Mouse (Mus musculus): ENCODE measurements around the gene H2-DMb1. TPM values are rescaled to one million over a fixed set of nuclear protein-coding genes. Genes with fewer than 3 reads are reported as not detected.

The H2-DMb1 gene
- total RNA-seq, 2 experiments from 2014 or later: 1.5 to 2.9 TPM

DNA sequence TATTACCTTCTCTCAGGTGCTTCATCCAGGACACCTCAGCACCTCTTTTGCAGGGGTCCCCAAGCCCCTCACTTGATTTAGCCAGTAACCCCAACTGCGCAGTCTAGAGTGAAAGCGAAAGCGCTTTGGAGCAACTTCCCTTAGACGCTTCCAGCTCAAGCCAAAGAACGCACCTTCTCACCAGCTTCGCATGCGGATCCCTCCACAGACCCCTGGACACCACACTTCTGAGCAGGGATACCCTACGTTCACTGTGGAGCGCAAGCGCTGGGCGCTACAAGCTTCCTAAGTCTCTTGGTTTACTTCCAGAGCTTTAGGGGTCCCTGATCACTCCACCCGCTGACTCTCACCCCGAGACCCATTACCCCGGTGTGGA is 34.0 kb downstream of the H2-DMb1 start:
- intact Hi-C loops (cut with DNase I): loop anchor here (1.0 to 5.0 kb wide), 4 partner anchors 11 to 50 kb away; partner anchors contain the start of gene H2-Ob
- no peak for DNase-seq

DNA sequence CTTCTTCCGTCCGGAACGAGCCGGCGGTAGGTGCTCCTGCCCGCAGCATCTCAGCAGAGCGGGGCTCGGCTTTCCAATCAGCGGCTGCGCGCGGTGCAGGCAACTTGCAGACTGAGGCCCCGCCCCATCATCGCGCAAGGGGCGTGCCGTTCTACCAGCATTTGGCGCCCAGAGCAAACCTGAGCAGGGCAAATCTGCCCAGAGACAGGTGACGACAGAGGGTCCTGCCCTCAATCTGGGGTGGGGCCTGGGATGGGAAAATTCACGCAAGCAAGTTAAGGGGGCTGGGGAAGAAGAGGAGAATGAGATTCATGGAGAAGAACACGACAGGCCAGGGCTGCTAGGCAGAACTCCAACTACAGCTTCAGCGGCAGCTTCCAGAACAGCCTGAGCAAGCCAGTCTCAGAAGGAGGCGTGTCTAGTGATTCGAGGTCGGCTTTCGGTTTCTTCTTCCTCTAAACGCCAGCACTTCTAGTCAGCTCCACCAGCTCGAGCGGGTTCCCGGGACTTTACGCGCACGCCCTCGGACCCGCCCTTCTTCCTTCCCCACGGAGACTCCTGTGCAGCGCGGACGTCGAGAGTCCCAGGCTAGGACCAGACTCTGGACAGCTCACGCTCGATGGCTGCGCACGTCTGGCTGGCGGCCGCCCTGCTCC is 34.5 kb downstream of the H2-DMb1 start, which contains the start of the genes Tap1 and Psmb9:
Gene Tap1 (plus strand): TSS at position 293 of the 656 bp plus-strand sequence.
Gene Psmb9 (minus strand): TSS at position 504 of the 656 bp plus-strand sequence.
- intact Hi-C loops (cut with DNase I): loop anchor here (1.0 to 5.0 kb wide), 4 partner anchors 11 to 50 kb away; partner anchors contain the start of gene H2-Ob
- peak; percentile 99 to 100 for DNase-seq

DNA sequence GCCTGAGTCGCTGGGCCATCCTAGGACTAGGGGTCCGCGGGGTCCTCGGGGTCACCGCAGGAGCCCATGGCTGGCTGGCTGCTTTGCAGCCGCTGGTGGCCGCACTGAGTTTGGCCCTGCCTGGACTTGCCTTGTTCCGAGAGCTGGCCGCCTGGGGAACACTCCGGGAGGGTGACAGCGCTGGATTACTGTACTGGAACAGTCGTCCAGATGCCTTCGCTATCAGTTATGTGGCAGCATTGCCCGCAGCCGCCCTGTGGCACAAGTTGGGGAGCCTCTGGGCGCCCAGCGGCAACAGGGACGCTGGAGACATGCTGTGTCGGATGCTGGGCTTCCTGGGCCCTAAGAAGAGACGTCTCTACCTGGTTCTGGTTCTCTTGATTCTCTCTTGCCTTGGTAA is 35.1 kb downstream of the H2-DMb1 start:
- intact Hi-C loops (cut with DNase I): loop anchor here (5.0 kb wide), 1 partner anchor 49 kb away; the partner anchor contains the start of gene H2-Ob
- DNase-seq: peak; percentile 44 to 64

DNA sequence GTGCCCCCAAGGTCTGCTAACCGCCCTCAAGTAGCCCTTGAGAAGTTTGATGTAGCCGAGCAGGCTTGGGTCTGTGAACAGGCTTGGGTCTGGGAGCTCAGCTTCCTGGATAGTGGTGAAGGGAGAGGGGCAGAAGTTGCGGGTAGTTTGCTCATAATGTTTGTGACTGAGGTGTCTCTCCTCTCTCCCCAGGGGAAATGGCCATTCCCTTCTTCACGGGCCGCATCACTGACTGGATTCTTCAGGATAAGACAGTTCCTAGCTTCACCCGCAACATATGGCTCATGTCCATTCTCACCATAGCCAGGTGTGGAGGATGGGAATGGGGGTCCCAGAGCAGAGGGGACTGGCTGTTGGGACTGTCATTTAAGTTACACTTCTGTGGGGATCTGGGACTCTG is 36.1 kb downstream of the H2-DMb1 start:
- intact Hi-C loops (cut with DNase I): loop anchor here (5.0 kb wide), 1 partner anchor 48 kb away; the partner anchor contains the start of gene H2-Ob

DNA sequence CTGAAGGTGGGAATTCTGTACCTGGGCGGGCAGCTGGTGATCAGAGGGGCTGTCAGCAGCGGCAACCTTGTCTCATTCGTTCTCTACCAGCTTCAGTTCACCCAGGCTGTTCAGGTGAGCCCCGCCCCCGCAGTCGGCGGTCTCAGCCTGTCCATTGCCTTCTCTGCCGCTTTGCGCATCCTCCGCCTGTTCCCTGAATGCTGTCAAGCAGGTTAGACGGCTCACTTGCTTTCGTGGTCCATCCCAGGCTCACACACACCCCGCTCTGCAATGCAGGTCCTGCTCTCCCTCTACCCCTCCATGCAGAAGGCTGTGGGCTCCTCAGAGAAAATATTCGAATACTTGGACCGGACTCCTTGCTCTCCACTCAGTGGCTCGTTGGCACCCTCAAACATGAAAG is 40.0 kb downstream of the H2-DMb1 start:
- no peak for DNase-seq
- intact Hi-C loops (cut with DNase I): no loop called here

More for the DNA sequence above, 36.1 kb downstream of the H2-DMb1 start:
- DNase-seq: no peak

DNA sequence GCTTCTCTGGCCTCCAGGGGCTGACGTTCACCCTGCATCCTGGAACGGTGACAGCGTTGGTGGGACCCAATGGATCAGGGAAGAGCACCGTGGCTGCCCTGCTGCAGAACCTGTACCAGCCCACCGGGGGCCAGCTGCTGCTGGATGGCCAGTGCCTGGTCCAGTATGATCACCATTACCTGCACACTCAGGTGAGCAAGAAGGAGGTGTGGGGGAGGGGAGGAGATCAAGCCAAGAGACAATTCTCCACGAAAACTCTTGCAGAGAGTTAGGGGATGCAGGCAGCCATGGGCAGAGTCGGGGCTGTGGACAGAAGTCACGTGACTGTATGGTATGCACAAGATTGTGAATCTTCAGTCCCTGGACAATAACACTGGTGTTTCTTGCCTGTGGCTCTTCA is 40.6 kb downstream of the H2-DMb1 start:
- DNase-seq: no peak
- intact Hi-C loops (cut with DNase I): no loop called here

DNA sequence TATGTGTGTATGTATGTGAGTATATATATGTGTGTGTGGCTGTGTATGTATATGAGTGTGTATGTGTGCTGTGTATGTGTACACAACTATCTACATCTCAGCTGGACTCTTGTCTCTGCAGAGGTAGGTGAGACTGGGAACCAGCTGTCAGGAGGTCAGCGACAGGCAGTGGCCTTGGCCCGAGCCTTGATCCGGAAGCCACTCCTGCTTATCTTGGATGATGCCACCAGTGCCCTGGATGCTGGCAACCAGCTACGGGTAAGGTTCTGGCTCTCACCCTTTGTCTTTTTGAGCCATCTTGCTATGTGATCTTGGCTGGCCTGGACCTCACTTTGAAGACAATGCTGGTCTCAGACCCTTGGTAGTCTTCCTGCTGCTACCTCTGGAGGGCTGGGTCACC is 41.9 kb downstream of the H2-DMb1 start:
- DNase-seq: no peak
- intact Hi-C loops (cut with DNase I): no loop called here

DNA sequence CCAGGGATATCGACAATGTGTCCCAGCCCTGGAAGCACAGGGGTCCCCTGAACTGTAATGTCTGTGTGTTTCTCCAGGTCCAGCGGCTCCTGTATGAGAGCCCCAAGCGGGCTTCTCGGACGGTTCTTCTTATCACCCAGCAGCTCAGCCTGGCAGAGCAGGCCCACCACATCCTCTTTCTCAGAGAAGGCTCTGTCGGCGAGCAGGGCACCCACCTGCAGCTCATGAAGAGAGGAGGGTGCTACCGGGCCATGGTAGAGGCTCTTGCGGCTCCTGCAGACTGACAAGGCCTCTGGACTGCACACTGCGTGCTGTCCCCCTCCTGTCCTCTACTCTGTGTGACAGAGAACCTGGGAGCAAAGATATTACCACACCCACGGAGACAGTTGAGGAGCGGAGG is 43.6 kb downstream of the H2-DMb1 start:
- no peak for DNase-seq
- intact Hi-C loops (cut with DNase I): no loop called here

DNA sequence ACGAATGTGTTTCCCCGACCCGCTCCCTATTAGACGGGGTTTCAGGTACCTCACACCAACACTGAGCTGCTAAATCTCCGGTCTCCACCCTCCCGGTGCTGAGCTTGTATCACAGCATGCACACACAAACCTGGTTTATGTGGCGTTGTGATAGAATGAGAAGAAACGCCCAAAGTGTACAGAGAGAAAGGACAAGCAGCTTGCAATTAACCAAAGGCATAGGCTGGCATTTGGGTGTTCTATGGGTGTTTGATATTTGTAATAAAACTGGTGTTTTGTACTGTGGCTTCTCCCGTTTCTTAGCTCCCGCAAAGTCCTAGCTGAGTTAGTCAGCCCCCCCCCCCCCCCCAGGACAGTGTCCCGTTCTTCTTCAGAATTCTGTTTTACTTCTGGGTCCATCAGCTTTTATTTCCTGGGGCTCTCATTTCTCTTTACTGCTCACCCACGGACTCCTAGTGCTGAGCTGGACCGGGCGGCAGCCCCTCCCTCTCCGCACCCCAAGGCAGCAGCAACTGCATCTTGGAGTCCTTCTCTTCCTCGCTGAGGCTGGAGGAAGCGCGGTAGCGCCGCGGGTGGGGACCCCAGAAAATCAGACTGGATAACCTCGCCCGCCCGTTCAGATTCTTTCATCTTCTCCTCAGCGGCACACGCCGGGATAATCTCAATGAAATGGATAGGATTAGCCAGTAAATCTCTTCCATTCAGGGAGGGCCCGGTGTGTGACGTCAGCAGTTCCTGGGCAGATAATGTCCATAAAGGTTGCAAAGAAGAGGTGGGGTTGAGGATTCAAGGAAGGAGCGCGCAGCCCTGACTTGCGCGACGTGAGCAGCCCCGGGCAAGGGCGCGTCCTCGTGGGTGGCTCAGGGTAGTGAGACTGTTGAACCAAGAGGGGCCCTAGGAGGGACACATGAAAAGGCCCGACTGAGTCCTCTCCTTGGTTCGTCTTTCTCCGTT is 44.3 kb downstream of the H2-DMb1 start, which contains the start of gene Psmb8:
Gene Psmb8 (plus strand): TSS at position 781 of the 954 bp plus-strand sequence.
- intact Hi-C loops (cut with DNase I): no loop called here

DNA sequence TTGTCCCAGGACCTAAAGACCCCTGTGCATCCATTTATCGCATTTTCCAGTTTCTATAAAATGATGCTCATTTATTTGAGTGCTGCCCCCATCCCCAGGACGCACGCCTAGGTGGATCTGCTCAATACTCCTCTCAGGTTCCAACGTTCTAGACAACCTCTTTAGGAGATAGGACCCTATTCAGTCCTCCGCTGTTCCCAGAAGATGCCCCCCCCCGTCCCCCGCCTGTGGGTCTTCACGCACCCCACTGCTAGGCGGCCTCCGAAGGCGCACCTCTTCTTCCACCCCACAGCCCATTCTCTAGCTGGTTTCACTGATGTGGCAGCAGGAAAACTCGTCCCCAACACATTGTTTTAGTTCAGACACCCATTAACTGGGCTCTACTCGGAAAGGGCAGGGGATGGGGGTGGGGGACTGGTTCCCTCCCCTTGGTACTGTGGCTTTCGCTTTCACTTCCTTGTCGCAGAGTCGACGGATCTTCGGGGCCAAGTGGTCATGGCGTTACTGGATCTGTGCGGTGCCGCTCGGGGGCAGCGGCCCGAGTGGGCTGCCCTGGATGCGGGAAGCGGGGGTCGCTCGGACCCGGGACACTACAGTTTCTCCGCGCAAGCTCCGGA is 45.1 kb downstream of the H2-DMb1 start:
- peak; percentile 67 to 73 for DNase-seq
- intact Hi-C loops (cut with DNase I): loop anchor here (1.0 kb wide), 1 partner anchor 11 kb away; the partner anchor contains the start of genes Psmb9 and Tap1

More for the DNA sequence above, 44.3 kb downstream of the H2-DMb1 start, which contains the start of gene Psmb8:
- peak; percentile 89 to 91 for DNase-seq

DNA sequence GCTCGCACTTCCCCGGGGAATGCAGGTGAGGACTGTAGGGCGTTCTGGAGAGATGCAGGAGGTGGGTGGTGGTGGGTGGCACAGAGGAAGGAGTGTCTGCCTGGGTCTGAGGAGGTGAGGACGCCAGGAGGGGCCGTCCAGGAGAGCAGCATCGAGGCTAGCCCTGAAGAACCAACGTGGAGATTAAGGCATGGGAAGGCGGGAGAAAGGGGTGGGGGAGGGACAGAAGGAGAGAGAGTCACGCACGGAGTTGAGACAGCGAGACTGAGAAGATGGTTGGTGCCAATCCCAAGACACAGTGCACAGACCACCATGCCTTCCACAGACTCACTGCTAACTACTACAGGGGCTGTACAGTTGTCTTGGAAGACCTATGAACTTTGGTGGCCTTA is 45.6 kb downstream of the H2-DMb1 start:
- DNase-seq: no peak
- intact Hi-C loops (cut with DNase I): loop anchor here (1.0 kb wide), 1 partner anchor 11 kb away; the partner anchor contains the start of genes Psmb9 and Tap1

DNA sequence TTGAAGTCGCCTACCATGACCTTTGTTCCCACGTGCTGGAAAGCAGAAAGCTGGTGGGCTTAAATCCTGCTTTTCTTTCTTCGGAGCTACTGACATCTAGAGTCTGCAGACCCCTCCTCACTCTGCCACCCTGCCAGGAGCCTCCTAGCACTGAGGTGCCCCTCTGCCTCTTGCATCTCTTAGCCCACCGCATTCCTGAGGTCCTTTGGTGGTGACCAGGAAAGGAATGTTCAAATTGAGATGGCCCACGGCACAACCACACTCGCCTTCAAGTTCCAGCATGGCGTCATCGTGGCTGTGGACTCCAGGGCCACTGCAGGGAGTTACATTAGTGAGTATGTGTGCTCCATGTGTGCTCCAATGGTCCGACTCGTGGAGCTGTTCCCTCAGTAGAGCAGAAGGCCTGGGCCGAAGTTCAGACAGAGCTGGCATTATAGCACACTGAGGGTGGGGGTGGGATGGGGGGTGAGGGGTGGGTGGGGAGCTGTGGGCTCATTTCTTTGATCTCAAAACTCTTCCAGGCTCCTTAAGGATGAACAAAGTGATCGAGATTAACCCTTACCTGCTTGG is 46.3 kb downstream of the H2-DMb1 start:
- no peak for DNase-seq
- intact Hi-C loops (cut with DNase I): no loop called here

DNA sequence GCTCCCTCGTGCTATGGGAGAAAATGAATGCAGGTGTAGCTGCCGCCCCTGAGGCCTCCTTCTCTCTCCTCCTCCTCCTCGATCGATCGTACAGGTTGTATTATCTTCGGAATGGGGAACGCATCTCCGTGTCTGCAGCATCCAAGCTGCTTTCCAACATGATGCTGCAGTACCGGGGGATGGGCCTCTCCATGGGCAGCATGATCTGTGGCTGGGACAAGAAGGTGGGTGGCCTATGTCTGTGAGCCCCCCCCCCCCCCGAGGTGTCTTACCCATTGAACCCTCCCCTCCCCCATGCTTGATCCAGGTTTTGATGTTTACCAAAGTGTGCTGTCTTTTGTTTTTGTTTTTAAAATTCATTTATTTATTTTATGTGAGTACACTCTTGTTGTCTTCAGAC is 47.2 kb downstream of the H2-DMb1 start:
- DNase-seq: no peak
- intact Hi-C loops (cut with DNase I): no loop called here

DNA sequence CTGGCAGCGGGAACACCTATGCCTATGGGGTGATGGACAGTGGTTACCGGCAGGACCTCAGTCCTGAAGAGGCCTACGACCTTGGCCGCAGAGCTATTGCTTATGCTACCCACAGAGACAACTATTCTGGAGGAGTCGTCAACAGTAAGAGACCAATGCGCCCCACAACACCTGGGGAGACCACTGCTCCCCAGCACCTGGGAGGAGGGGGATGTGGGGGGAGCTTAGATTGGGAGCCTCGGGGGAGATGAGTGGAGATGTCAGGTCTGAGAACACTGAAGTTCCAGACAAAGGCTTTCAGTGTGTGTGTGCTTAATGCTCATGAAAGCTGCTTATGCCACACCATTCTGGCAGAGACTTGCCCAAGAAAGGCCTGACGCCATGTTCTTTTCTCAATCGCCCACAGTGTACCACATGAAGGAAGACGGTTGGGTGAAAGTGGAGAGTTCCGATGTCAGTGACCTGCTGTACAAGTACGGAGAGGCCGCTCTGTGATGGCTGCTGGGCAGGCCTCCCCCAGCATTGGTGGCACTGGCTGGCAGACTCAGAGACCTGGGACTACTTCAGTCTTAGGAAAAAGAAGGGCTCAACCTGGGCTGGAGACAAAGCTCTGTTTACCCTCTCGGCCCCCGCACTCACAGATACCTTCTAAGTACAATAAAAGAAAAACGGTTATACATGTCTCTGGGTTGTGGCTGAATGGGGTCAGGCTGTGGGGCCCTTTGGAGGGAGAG is 48.1 kb downstream of the H2-DMb1 start:
- intact Hi-C loops (cut with DNase I): no loop called here
- DNase-seq: no peak

DNA sequence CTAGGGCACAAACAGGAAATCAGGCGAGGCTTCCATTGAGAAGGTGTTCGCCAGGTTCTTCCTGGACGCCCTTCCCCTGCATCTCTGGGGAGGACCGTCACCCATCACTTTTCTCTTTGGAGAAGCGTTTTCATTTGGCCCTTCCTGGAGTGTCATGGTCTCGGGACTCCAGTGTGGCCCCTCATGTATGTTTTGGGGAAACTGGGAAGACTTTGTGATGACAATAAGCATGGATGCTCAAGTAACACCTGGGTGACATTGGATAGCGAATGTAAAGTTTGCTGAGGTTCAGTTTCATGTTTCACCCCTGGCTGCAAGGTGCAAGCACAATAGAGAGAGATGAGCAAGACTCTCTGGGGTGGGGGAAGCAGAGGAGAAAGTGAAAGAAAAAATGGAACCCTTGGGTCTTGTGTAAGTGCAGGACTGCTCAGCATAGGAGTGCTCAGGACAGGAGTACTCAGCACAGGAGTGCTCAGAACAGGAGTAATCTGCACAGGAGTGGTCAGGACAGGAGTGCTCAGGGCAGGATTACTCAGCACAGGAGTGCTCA is 48.7 kb downstream of the H2-DMb1 start:
- intact Hi-C loops (cut with DNase I): no loop called here
- DNase-seq: no peak

DNA sequence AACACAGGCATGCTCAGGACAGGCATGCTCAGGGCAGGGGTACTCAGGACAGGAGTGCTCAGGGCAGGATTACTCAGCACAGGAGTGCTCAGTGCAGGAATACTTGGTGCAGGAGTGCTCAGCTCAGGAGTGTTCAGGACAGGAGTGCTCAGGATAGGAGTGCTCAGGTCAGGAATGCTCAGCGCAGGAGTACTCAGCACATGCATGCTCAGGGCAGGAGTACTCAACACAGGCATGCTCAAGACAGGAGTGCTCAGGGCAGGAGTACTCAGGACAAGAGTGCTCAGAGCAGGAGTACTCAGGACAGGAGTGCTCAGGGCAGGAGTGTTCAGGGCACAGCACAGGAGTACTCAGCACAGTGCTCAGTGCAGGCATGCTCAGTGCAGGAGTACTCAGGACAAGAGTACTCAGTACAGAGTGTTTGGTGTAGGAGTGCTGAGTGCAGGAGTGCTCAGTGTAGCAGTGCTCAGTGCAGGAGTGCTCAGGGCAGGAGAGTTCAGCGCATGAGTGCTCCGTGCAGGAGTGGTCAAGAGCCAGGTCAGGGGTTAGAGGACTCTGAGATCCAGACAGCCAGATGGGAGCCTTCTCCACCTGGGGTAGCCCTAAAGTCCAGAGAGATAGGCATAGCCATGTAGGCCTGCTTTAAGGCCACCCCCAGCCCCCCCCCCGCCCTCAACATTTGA is 50.0 kb downstream of the H2-DMb1 start:
- DNase-seq: no peak
- intact Hi-C loops (cut with DNase I): no loop called here

DNA sequence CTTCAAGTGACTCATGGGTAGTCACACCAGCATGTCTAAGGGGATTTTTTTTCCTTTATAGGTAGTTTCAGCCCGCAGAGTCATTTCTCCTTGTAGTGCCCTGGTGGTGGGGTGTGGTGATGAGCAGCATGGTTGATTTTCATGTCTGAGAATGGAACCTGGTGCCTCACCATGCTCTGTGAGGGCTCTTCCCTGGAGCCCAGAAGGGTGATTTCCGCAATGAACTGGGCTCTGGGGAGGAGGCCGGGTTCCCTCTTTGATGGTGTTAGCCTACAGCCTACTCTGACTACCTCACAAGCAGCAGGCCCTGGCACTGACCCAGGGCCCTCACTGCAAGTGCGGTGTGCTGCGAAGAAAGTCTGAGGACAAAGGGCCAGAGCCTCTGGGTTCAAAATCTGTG is 50.6 kb downstream of the H2-DMb1 start, which contains the start of gene Tap2:
Gene Tap2 (plus strand): TSS at position 84 of the 400 bp plus-strand sequence.
- intact Hi-C loops (cut with DNase I): no loop called here
- no peak for DNase-seq

DNA sequence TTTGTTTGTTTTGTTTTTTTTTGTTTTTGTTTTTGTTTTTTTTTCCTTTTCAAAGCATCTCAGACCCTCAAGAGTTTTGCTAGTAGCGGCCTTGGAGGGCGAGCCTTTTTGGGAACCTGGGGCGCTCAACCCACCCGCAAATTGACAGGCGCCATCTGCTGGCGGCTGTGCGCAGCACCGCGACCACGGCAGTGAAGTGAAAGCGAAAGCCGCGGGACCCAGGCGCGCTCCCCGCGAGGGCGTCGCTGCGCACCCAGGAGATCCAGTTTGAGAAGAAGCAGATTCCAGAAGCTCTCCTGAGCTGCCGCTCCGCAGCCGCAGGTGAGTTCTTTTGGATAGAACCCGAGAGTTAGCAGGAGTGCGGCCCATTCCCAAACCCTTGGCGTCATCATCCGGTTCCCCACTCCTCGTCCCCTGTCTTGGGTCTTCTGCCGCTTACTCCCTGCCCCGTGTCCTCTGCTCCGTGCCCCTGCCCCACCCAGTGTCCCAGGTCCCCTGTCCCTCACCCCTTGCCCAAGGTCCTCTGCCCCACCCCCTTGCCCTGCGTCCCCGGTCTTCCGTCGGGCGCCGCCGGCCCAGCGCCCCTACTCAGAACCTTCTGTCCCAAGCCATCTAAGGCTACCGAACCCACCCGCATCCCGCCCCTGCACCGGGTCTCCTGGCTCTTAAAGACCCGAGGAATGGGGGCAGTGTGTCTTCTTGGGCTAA is 51.6 kb downstream of the H2-DMb1 start:
- DNase-seq: peak; percentile 96
- intact Hi-C loops (cut with DNase I): loop anchor here (1.0 to 2.0 kb wide), 3 partner anchors 18 to 34 kb away; partner anchors contain the start of genes Psmb9 and Tap1
